Mouse (Mus musculus): Measurements from ENCODE around the gene Ddn. TPM values are rescaled to one million over a fixed set of nuclear protein-coding genes. Genes with fewer than 3 reads are reported as not detected.
A peak's percentile ranks its signal among the peaks of the same experiment; 100 is the strongest.
"Not testable (repeated sequence)": the region's sequence is repeated elsewhere in the genome, so short reads cannot be mapped to it uniquely, and the experiment has no call there.

Gene Ddn
- total RNA-seq, 2 experiments from 2014 or later: 0.21 to 0.59 TPM

DNA sequence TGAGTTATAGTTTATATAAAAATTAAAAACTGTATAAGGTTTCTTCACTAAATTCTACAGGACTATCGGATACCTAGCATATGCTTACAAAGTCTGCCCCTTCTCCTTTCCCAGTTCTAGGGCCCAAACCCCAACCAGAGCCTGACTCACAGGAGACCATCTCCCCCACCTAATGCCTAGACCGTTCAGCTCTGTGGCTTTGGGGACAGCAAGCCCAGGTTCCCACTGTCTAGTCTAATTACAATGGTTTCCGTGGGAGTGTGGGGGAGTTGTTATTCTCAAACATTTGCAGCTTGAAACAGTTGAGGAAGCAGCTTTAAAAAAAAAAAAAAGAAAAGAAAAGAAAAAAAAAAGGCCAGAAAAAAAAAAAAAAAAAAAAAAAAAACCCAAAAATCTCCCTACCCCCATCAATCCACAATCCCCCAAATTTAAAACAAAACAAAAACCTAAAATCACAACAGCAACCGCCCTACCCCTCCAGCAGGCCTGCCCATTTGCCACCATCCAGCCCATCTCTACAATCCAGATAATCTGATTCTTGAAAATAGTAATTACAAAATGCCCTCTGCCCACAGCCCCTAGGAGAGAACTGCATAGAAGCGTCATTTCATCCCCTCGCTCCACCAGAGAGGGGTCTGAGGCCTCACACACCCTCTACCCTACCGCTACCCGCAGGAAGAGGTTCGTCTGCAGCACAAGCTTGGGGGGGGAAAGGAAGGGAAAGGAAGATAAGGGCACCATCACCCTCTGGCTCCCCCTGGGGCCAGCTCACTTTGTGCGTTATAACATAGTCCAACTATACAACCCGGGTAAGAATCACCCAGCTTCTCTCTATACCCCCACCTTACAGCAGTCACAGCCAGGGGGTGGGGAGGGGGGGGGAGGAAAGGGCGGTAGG lies 23.1 kb upstream of the Ddn start:
- DNase-seq (ENCODE audit: low spot score): no peak
- intact Hi-C loops (cut with DNase I): no loop called here

DNA sequence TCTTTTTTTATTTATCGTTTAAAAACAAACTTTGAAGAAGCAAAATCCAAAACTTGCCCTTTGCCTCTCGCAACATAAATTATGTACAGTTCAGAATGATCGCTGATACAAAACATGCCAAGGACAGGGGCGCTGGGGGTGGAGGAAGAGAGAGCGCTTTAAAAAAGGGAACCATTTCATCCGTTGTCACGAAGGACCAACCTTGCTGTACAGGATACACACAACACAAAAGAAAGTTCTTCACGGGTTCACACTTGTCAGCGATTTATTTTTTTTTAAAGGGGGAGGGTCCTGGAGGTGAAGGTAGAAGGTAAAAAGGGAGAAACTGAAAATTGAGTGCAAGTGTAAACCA lies 22.4 kb upstream of the Ddn start:
- intact Hi-C loops (cut with DNase I): no loop called here
- no peak for DNase-seq (ENCODE audit: low spot score)

GRCm38 (mm10) chr15:98830736-98831683 lies 21.7 kb upstream of the Ddn start, which contains the start of gene Prkag1:
TSS of gene Prkag1 (minus strand) at chr15:98831521.
- peak; percentile 97 for DNase-seq (ENCODE audit: low spot score)
- intact Hi-C loops (cut with DNase I): no loop called here

GRCm38 (mm10) chr15:98827611-98828011 lies 18.3 kb upstream of the Ddn start:
- intact Hi-C loops (cut with DNase I): loop anchor here (10.0 kb wide), 1 partner anchor 253 kb away; the partner anchor contains the start of genes 4930415O20Rik and Ccnt1
- no peak for DNase-seq (ENCODE audit: low spot score)

DNA sequence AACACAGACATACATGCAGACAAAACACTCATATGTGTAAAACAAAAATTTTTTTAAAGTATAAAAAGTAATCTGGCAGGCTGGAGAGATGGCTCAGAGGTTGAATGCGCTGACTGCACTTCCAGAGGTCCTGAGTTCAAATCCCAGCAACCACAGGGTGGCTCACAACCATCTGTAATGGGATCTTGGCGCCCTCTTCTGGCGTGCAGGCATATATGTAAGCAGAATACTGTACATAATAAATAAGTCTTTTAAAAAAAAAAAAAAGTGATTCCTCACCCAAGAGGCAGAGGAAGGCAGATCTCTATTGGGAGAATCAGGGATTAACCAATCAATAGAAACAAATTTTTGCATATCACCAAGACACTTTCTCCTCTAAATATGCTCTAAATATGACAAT lies 14.1 kb upstream of the Ddn start:
- no peak for DNase-seq (ENCODE audit: low spot score)
- intact Hi-C loops (cut with DNase I): loop anchor here (10.0 kb wide), 1 partner anchor 249 kb away; the partner anchor contains the start of genes 4930415O20Rik and Ccnt1

DNA sequence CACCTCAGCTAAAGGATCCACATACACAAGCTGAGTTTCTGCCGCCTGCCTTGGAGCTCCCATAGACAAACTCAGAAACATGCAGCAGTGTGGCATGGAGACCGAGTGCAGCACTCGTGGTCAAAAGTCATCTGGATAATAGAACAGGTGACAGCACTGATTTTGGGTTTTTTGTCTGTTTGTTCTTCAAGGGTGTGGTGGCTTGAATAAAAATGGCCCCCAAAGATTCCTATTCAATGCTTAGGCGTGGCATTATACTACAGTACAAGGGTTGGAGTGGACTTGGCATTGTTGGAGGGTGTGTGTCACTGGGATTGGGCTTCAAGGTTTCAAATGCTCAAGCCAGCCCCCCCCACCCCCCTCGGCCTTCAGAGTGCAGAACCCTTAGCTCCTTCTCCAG lies 12.9 kb upstream of the Ddn start:
- intact Hi-C loops (cut with DNase I): loop anchor here (10.0 kb wide), 1 partner anchor 247 kb away; the partner anchor contains the start of genes 4930415O20Rik and Ccnt1
- no peak for DNase-seq (ENCODE audit: low spot score)

- intact Hi-C loops (cut with DNase I): loop anchor here (10.0 kb wide), 1 partner anchor 247 kb away; the partner anchor contains the start of genes 4930415O20Rik and Ccnt1
These were observed 12.1 kb upstream of the Ddn start for GRCm38 (mm10) chr15:98821403-98821802.

DNA sequence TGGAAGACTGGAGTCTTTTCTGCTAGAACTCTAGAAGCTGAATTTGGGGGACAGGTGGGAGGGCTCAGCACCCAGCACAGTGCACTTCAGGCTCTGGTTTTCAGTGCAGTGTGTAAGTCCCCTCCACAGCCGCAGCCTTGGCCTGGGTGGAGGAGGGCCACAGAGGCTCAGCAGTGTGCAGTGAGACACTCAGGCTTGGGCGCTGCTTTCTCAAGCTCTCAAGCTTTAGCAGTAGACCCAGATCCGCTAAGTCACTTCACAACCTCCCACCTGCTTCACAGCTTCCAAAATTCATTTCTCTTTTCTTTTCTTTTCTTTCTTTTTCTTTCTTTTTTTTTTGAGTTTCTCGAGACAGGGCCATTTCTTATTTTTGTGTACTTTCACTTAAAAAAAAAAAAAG lies 11.6 kb upstream of the Ddn start:
- no peak for DNase-seq (ENCODE audit: low spot score)
- intact Hi-C loops (cut with DNase I): loop anchor here (10.0 kb wide), 1 partner anchor 246 kb away; the partner anchor contains the start of genes 4930415O20Rik and Ccnt1

More at GRCm38 (mm10) chr15:98821403-98821802, 12.1 kb upstream of the Ddn start:
- DNase-seq (ENCODE audit: low spot score): no peak

- no peak for DNase-seq (ENCODE audit: low spot score)
- intact Hi-C loops (cut with DNase I): no loop called here
These were observed 8.9 kb upstream of the Ddn start for GRCm38 (mm10) chr15:98818171-98818570.

DNA sequence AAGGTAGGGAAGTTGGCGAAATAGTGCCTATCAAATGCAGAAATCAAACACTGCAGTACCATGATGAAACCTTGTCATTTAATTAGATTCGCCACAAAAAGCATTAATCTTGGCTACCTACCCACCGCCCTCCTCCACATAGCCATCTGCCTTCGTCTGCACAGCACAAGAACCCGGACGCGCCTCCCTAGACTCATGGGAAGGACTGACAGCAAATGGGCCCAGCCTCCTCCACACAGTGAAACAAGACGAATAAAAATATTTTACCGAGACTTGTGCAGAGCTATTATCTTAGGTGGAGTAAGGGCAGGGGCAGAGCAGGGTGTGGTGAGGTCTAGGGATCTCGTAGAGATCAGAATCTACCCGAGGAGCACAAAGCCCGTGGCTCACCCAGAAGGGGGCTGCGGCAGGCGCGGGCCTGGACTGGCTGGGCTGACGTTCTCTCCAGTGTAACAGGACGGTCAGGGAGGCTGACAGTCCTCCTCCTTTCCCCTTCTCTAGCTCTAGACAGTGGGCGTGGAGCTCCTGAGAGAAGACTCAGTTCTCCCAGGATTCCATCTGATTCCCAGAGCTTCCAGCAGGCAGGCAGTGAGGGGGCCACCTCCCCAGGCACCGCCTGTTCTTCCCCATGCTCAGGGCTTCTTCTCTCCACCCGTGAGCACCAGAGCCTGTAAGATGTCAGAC lies 3.6 kb upstream of the Ddn start:
- no peak for DNase-seq (ENCODE audit: low spot score)
- intact Hi-C loops (cut with DNase I): no loop called here

DNA sequence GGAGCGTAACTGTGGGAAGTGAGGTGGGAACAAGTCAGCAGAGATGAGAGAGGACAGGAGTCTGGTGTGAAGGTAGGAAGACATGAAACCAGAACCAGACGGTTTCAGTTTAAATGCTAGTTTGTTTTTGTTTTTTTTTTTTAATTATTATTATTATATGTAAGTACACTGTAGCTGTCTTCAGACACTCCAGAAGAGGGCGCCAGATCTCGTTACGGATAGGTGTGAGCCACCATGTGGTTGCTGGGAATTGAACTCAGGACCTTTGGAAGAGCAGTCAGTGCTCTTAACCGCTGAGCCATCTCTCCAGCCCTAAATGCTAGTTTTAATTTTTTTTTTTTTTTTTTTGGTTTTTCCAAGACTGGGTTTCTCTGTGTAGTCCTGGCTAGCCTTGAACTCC lies 922 bp upstream of the Ddn start:
- DNase-seq (ENCODE audit: low spot score); intact Hi-C loops (cut with DNase I): not testable (repeated sequence)

DNA sequence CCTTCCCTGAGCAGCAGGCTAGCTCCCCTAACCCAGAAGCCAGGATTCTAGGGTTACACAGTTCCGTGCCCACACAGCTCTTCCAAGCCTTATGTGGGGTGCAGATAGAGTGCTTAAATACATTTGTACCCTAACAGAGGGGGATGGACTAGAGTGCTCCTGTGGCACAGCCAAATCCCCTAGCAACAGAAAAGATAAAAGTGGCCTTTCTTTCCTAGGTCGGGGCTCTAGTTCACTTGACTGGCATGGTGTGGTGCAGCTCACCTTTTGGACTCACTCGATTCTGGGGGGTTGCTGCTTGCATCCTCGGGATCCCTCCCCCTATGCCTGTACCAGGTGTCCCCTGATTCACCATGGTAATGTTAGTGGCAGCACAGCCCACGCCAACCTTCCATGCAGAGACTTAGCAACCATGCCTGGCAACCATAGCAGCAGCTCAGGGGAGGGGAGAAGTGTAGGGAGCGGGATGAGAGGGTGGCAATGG lies 597 bp downstream of the Ddn start:
- intact Hi-C loops (cut with DNase I): no loop called here
- no peak for DNase-seq (ENCODE audit: low spot score)

DNA sequence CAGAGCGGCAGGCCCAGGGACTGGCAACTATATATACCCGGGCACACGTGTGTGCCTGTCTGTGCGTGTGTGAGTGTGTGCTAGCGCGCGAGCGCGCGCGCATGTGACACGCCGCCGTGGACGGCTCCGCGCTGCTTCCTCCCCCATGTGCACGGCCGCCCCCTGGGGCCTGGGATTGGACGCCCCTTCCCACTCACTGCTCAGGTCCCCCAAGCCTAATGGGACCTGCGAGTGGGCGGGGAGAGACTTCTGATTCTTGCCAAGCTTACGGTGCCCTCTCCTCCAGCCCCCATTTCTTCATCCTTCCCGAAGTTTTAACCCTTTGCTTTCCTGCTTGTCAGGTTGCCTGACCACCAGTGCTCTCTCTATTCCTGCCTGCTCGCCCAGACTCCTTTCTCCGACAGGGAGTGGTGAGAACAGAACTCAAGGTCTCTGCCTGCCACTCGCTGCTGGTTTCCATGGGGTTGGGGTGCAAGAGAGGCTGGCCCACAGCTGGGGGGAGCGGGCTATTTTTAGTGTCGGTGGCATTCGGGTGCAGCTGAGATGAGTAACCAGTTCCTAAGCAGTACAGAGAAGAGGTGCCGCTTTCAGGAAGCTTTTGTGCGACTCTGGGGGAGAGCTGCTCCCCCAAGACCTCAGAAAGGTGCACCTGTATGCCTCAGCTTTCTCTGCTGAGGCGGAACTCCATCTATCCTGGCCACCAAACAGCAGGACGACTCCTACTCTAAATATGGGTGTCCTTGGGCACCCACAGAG lies 1.2 kb downstream of the Ddn start:
- intact Hi-C loops (cut with DNase I): no loop called here
- no peak for DNase-seq (ENCODE audit: low spot score)

GRCm38 (mm10) chr15:98806809-98807770 lies 2.2 kb downstream of the Ddn start:
- DNase-seq (ENCODE audit: low spot score): no peak
- intact Hi-C loops (cut with DNase I): no loop called here

DNA sequence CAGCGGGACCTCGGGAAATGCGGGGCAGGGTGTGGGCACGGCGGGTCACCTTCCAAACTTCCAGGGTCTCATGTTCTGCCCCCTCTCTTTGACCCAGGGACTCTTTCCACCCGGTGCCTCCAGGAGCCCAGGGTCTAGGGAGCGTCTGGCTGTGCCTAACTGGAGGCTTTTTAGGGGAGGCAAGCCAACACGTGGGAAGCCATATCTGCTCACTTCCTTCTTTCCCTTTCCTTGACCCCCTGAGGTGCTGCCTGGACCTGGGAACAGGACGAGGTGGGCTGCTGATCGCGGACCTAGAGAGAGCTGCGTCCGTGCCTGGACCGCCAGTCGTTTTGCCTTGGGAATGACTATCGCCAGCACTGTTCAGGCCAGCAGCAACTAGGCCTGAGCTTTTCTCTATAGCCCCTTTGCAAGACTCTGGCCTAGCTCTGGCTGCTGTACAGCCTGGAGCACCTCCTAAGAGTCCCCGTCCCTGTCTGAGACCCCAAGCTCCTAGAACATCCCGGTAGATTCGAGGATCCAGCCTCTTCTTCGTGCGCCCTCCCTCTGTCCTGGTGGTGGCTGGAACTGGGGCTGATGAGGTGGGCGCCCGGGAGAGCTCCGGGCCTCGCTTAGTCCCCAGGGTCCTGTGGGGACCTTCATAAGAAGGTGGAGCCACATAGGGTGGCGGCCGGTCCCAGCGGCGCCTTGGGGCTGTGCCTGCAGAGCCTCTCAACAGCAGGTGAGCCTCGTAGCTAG lies 3.0 kb downstream of the Ddn start:
- no peak for DNase-seq (ENCODE audit: low spot score)
- intact Hi-C loops (cut with DNase I): no loop called here

- DNase-seq (ENCODE audit: low spot score): peak; percentile 35
- intact Hi-C loops (cut with DNase I): no loop called here
These were observed 3.8 kb downstream of the Ddn start for GRCm38 (mm10) chr15:98805324-98806040.

Measured in heart, postnatal 25 days (tissue).